Comparison of ENCODE assay signal across 8 mouse cellular contexts in the genomic region with DNA sequence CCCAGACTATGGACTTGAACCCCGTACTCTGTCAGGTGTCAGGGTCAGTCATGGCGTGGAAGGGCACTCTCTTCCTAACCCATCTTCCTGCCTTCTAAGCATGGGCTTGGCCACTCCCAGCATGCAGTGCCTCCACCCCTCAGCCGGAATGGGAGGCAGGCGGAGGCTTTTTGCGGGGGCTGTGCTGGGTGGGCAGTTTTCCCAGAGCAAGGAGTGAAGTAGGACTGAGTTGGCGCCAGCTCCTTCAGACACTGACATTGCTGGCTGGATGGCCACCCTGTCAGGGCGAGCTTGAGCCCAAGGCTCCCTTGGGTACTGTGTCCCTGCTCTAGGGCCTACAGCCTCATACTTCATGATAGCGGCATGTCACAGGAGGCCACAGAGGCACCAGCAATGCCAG. TPM values are rescaled to one million over a fixed set of nuclear protein-coding genes. Genes with fewer than 3 reads are reported as not detected.
DNase-seq lines count a peak whose midpoint lies in the region; ATAC-seq and TF ChIP-seq lines count a peak whose summit lies in the region.
"Had no signal": no experiment of that assay in that cellular context is flagged by ENCODE, and none has a peak within 500 bp of the region (broad histone marks: within the 10 kb centered on the region; RNA-seq: fewer than 3 reads in every experiment).

A gene (plus strand): TSS at position 247 of the 400 bp plus-strand sequence.

- H3K4me3 ChIP-seq in kidney, embryonic 15.5 days (replicated peaks) = no peak within 1 kb of the TSS
- no peak within 1 kb of the TSS for H3K4me3 ChIP-seq in heart, embryonic 14.5 days (ENCODE audit: control insufficient read depth in 1 of 2, insufficient read depth in 1 of 2, low read depth in 1 of 2, low read length in 2 of 2)
- H3K4me3 ChIP-seq in intestine, postnatal 0 days (ENCODE audit: low read depth, low read length) = no peak within 1 kb of the TSS
- H3K4me3 ChIP-seq in stomach, embryonic 14.5 days (ENCODE audit: low read depth, low read length) = no peak within 1 kb of the TSS
- no peak within 1 kb of the TSS for H3K4me3 ChIP-seq in midbrain, embryonic 16.5 days (ENCODE audit: low read depth, low read length)
- H3K4me3 ChIP-seq: embryonic facial prominence, embryonic 12.5 days had no signal

- TF ChIP-seq CTCF in intestine, postnatal 0 days (IDR thresholded peaks at IDR 0.05; ENCODE audit: low read depth) = no peak

- no peaks in the 10 kb centered on the region for H3K36me3 ChIP-seq in kidney, embryonic 15.5 days
- H3K36me3 ChIP-seq in heart, embryonic 14.5 days (ENCODE audit: control insufficient read depth, insufficient read depth, low read length) = no peaks in the 10 kb centered on the region
- H3K36me3 ChIP-seq in intestine, postnatal 0 days (ENCODE audit: control insufficient read depth, insufficient read depth) = no peaks in the 10 kb centered on the region
- no peaks in the 10 kb centered on the region for H3K36me3 ChIP-seq in stomach, embryonic 14.5 days (ENCODE audit: control insufficient read depth, insufficient read depth, low read length)
- H3K36me3 ChIP-seq in midbrain, embryonic 16.5 days (ENCODE audit: control insufficient read depth, insufficient read depth, low read length) = no peaks in the 10 kb centered on the region
- H3K36me3 ChIP-seq: embryonic facial prominence, embryonic 12.5 days had no signal

- H3K27ac ChIP-seq in kidney, embryonic 15.5 days = peak within 1 kb of the TSS; percentile 41
- no peak within 1 kb of the TSS for H3K27ac ChIP-seq in heart, embryonic 14.5 days (replicated peaks in 1 of 2; ENCODE audit: control insufficient read depth in 1 of 2, insufficient read depth in 1 of 2, low read depth in 2 of 2, low read length in 2 of 2)
- peak within 1 kb of the TSS; percentile 64; the same call in 1 of the 2 replicates for H3K27ac ChIP-seq in intestine, postnatal 0 days (ENCODE audit: low read depth, low read length)
- no peak within 1 kb of the TSS for H3K27ac ChIP-seq in stomach, embryonic 14.5 days (ENCODE audit: low read length)
- H3K27ac ChIP-seq in midbrain, embryonic 16.5 days (ENCODE audit: low read length) = no peak within 1 kb of the TSS
- H3K27ac ChIP-seq: embryonic facial prominence, embryonic 12.5 days had no signal

- no peak for DNase-seq in kidney, adult 9 months
- no peak for DNase-seq in neural tube, embryonic 10.5 days (ENCODE audit: extremely low spot score, low spot score)

- H3K27me3 ChIP-seq in kidney, embryonic 15.5 days = no peaks in the 10 kb centered on the region
- no peaks in the 10 kb centered on the region for H3K27me3 ChIP-seq in heart, embryonic 14.5 days (ENCODE audit: control insufficient read depth, insufficient read depth, low read length)
- H3K27me3 ChIP-seq in intestine, postnatal 0 days (replicated peaks; ENCODE audit: control insufficient read depth, insufficient read depth, low read length) = no peaks in the 10 kb centered on the region
- no peaks in the 10 kb centered on the region for H3K27me3 ChIP-seq in stomach, embryonic 14.5 days (ENCODE audit: control insufficient read depth, insufficient read depth, low read length)
- 0 out of 2 replicates have a peak, but pooled peaks cover 2% of the 10 kb centered on the region for H3K27me3 ChIP-seq in midbrain, embryonic 16.5 days (ENCODE audit: control insufficient read depth, insufficient read depth, low read depth, low read length)
- H3K27me3 ChIP-seq: embryonic facial prominence, embryonic 12.5 days had no signal

- no peak within 1 kb of the TSS for H3K9ac ChIP-seq in kidney, embryonic 15.5 days
- no peak within 1 kb of the TSS for H3K9ac ChIP-seq in heart, embryonic 14.5 days (ENCODE audit: low read length)
- H3K9ac ChIP-seq in intestine, postnatal 0 days (ENCODE audit: low read depth, low read length) = no peak within 1 kb of the TSS
- no peak within 1 kb of the TSS for H3K9ac ChIP-seq in stomach, embryonic 14.5 days (replicated peaks; ENCODE audit: low read depth, low read length)
- no peak within 1 kb of the TSS for H3K9ac ChIP-seq in midbrain, embryonic 16.5 days (ENCODE audit: low read depth, low read length)
- H3K9ac ChIP-seq: embryonic facial prominence, embryonic 12.5 days had no signal

- H3K4me1 ChIP-seq in kidney, embryonic 15.5 days = peaks cover 17% of the 10 kb centered on the region
- no peaks in the 10 kb centered on the region for H3K4me1 ChIP-seq in heart, embryonic 14.5 days (ENCODE audit: control insufficient read depth in 2 of 2, insufficient read depth in 2 of 2, low read length in 2 of 2)
- H3K4me1 ChIP-seq in intestine, postnatal 0 days (replicated peaks; ENCODE audit: control insufficient read depth, insufficient read depth, low read length) = peaks cover 2% of the 10 kb centered on the region; the same call in 1 of the 2 replicates
- H3K4me1 ChIP-seq in stomach, embryonic 14.5 days (ENCODE audit: control insufficient read depth, insufficient read depth, low read length) = no peaks in the 10 kb centered on the region
- no peaks in the 10 kb centered on the region for H3K4me1 ChIP-seq in midbrain, embryonic 16.5 days (ENCODE audit: control insufficient read depth, insufficient read depth, low read length)
- H3K4me1 ChIP-seq: embryonic facial prominence, embryonic 12.5 days had no signal

- no peak within 1 kb of the TSS for H3K4me2 ChIP-seq in kidney, embryonic 15.5 days
- H3K4me2 ChIP-seq in heart, embryonic 14.5 days (ENCODE audit: low read length) = no peak within 1 kb of the TSS
- no peak within 1 kb of the TSS for H3K4me2 ChIP-seq in intestine, postnatal 0 days (replicated peaks; ENCODE audit: low read depth)
- H3K4me2 ChIP-seq in stomach, embryonic 14.5 days (replicated peaks; ENCODE audit: low read depth, low read length) = no peak within 1 kb of the TSS
- H3K4me2 ChIP-seq in midbrain, embryonic 16.5 days (ENCODE audit: low read length) = no peak within 1 kb of the TSS
- H3K4me2 ChIP-seq: embryonic facial prominence, embryonic 12.5 days had no signal

- no peaks in the 10 kb centered on the region for H3K9me3 ChIP-seq in kidney, embryonic 15.5 days (replicated peaks)
- no peaks in the 10 kb centered on the region for H3K9me3 ChIP-seq in heart, embryonic 14.5 days (ENCODE audit: control insufficient read depth, low read length)
- H3K9me3 ChIP-seq in intestine, postnatal 0 days (ENCODE audit: control insufficient read depth) = no peaks in the 10 kb centered on the region
- no peaks in the 10 kb centered on the region for H3K9me3 ChIP-seq in stomach, embryonic 14.5 days (ENCODE audit: control insufficient read depth, low read depth, low read length)
- no peaks in the 10 kb centered on the region for H3K9me3 ChIP-seq in midbrain, embryonic 16.5 days (replicated peaks; ENCODE audit: control insufficient read depth, low read length, poor library complexity, severe bottlenecking)
- H3K9me3 ChIP-seq: embryonic facial prominence, embryonic 12.5 days had no signal

- WGBS in kidney, embryonic 15.5 days = 50% methylated on average over 8 of the region's 8 CpGs
- WGBS in heart, embryonic 14.5 days = 48% methylated on average over 8 of the region's 8 CpGs
- WGBS in intestine, postnatal 0 days = 59% methylated on average over 8 of the region's 8 CpGs
- 63% methylated on average over 8 of the region's 8 CpGs for WGBS in stomach, embryonic 14.5 days
- WGBS in midbrain, embryonic 16.5 days = 70% methylated on average over 8 of the region's 8 CpGs

- no peak for ATAC-seq in kidney, embryonic 15.5 days (replicated peaks; ENCODE audit: low FRiP score)
- ATAC-seq in heart, embryonic 14.5 days (ENCODE audit: insufficient number of reproducible peaks, insufficient read depth, low FRiP score, low read depth) = 0 out of 2 replicates have a peak, but pooled peaks have one; percentile 4
- no peak for ATAC-seq in intestine, postnatal 0 days
- peak; percentile 46; the same call in 1 of the 2 replicates for ATAC-seq in stomach, embryonic 14.5 days (ENCODE audit: insufficient number of reproducible peaks, insufficient read depth, low FRiP score, low read depth)
- no peak for ATAC-seq in midbrain, embryonic 16.5 days

RNA-seq across cellular contexts. Expression of the gene that starts here (rescaled TPM):
- 1.6 and 1.8 TPM in 2 replicates for polyA plus RNA-seq in kidney, embryonic 15.5 days (2015; fragmentation: Nextera tagmentation; extraction: Ambion mirVana)
- polyA plus RNA-seq in heart, embryonic 14.5 days (2014; fragmentation: Nextera tagmentation; extraction: Ambion mirVana) = 0.07 and 0.15 TPM in 2 replicates
- 1.8 and 2.3 TPM in 2 replicates for polyA plus RNA-seq in intestine, postnatal 0 days (2015; fragmentation: Nextera tagmentation; extraction: Ambion mirVana)
- 0.50 and 0.55 TPM in 2 replicates for polyA plus RNA-seq in stomach, embryonic 14.5 days (2014; fragmentation: Nextera tagmentation; extraction: Ambion mirVana)
- not detected in 2 replicates for polyA plus RNA-seq in midbrain, embryonic 16.5 days (2015; fragmentation: Nextera tagmentation; extraction: Ambion mirVana)
- polyA plus RNA-seq: embryonic facial prominence, embryonic 12.5 days had no signal

Comparison
In these comparisons a context has a peak if more than half of its experiments do, and no peak if none do; other contexts are left out.
1. Peak in ATAC-seq in heart, embryonic 14.5 days; RNA of the gene not detected or under 1 TPM.
2. Peak in ATAC-seq in stomach, embryonic 14.5 days; RNA of the gene not detected or under 1 TPM.
3. H3K27ac ChIP-seq: peak in kidney, embryonic 15.5 days (single experiment) and intestine, postnatal 0 days (single experiment); none in heart, embryonic 14.5 days (0 of 2), stomach, embryonic 14.5 days (single experiment) and midbrain, embryonic 16.5 days (single experiment).